Mouse (Mus musculus): ENCODE results near the gene Tmem140.
A peak's percentile ranks its signal among the peaks of the same experiment; 100 is the strongest.

Gene Tmem140

DNA sequence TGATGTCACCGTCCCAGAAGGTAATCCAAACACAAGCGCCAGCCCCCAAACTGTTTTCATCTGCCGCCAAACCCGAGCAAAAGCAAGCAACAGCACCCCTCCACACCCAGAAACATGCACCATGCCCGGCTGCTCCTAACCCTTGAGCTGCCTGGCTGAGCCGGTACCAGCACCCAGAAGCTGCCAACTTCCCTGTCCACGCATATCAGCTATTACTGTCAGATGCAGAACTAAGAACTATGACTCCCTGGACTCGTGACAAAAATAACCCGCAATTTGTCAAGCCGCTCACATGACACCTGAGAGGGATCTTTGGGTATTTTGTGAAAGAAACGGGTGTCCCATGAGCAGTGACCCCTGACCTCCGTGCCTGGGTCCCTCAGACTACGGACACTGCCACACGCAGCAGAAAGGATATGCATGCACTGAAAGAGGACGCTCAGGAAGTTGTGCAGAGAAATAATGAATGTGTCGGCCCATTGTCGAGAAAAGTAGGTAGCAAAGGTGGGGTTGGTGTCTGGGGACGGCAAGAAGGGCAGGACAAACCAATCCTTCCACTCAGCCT, 44.8 kb downstream of the Tmem140 start:
- no peak for DNase-seq (ENCODE audit: low spot score in 2 of 2)

DNA sequence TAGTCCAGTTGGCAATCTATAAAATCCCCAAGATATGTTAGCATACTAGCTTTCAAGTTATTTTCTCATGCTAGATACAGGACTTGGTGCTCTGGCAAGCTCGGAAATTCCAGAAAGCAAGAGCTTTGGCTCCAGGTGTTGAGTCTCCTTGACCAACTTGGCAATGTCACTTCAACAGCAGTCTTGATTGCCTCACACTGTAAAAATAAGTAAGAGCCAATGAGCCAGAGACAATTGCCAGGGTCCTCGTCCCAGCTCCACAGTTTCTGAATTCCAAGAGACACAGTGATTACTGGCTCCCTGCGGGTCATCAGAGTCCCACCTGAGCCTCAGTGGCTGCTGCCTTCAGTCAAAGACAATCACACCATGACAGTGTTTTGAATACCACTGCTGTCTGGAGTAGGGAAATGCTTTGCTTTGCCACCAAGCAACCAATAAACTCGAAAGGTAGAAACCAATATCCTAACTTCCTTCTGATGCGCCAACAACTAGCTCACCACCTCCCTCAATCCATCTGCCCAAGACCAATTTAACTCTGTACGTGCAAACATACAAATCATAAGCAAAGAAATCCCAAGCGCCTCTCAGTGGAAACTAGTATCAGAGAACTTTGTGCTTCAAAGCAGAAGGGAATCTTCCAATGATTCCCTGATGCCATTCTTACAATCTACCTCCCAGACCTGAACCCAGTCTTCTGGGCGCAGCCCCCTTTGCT, 46.8 kb downstream of the Tmem140 start:
- no peak for DNase-seq (ENCODE audit: low spot score in 2 of 2)

DNA sequence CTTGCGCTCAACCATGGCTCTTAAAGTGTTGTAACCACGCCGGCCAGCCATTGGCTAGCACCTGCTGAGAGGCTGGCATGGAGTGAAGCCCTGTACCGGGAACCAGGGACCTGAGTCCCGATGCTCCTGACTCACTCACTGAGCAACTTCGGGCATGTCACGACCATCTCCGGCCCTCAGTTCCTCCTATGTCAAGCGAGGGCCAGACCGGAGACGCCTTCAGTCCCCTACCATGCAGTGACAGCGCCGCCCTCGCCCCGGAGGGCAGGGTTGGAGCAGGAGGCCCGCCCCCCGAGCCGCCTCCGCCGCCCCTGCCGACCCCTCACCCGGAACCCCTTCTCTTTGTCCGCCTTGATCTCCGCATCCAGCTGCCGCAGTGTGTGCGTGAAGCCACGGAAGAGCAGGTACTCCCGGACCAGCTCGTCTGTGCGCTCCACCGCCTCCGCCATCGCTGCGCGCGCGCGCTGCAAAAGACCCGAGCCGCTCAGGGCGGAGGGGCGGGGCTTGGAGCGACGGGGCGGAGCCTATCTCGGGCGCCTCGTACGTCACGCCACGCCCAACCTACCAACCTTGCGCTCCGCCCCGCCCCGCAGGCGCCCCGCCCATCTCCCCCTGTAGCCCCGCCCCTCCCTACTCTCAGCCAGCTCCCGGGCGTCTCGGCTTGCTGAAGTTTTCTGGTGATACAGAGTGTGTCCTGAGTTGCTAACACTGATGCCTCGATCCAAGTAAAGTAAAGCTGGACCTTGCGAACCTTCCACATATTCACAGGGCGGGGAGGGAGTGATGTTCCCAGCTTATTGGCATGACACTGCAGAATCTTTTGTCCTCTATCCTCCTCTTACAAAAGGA, 47.6 kb downstream of the Tmem140 start, which contains the start of gene Wdr91:
Gene Wdr91 (minus strand): TSS at position 506 of the 849 bp plus-strand sequence.
- peak; percentile 89 to 93 for DNase-seq (ENCODE audit: low spot score in 2 of 2)

DNA sequence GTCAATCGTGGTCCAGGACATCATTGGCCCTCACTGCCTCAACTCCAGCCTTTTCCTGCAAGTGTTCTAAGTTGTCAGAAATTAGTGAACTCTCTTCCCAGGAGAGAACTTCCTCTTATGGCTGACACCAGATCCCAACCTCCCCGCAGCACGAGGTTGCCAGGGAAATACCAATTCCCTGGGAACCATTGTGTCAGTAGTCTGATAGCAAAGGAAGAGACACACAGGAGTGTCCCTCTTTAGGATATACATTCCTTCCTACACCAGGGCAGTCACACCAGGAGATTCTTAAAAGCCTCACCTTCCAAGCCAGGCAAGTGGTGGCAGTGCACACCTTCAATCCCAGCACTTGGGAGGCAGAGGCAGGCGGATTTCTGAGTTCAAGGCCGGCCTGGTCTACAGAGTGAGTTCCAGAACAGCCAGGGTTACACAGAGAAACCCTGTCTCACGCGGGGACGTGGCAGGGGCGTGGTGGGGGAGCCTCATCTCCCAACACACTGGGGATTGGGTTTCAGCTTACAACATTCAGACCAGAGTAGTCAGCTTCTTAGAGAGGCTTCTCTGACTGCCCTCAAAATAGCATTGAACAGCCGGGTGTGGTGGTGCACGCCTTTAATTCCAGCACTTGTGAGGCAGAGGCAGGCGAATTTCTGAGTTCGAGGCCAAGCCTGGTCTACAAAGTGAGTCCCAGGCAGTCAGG, 50.5 kb downstream of the Tmem140 start:
- no peak for DNase-seq (ENCODE audit: low spot score in 2 of 2)

DNA sequence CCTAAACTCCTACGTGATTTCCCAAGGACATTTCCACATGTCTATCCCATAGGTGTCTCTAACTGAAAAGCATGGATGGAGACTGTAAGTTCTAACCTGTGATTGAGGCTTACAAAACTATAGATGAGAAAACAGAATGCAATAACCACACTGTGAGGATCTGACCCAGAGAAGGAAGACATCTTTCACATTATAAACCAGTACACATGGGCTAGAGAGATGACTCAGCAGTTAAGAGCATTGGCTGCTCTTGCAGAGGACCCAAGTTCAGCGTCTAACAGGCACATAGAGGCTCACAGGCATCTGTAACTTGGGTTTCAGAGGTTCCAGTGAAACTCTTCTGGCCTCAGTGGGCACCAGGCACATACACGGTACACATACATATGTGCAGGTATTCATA, 51.5 kb downstream of the Tmem140 start:
- DNase-seq (ENCODE audit: low spot score in 2 of 2), result no peak

GRCm38 (mm10) chr6:34919146-34919545, 56.2 kb downstream of the Tmem140 start:
- DNase-seq (ENCODE audit: low spot score in 2 of 2), result no peak

GRCm38 (mm10) chr6:34919956-34920355, 57.0 kb downstream of the Tmem140 start, which contains the start of gene Stra8:
Gene Stra8, plus strand, starts transcription at chr6:34920163.
- no peak for DNase-seq (ENCODE audit: low spot score in 2 of 2)

GRCm38 (mm10) chr6:34920631-34921030, 57.7 kb downstream of the Tmem140 start:
- no peak for DNase-seq (ENCODE audit: low spot score in 2 of 2)

DNA sequence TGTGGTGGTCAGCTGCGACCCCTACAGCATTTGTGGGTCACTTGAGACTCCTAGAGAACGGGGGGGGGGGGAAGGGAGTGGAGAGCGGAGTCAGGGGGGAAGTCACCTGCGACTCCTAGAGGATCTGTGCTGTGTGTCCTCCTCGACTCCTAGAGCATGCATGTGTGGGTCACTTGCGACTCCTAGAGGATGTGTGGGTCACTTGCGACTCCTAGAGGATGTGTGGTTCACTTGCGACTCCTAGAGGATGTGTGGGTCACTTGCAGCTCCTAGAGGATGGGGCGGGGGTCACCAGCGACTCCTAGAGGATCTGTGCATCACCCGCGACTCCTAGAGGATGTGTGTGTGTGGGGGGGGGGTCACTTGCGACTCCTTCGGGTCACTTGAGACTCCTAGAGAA, 59.0 kb downstream of the Tmem140 start:
- peak; percentile 40 to 44 for DNase-seq (ENCODE audit: low spot score in 2 of 2)

All from heart, adult 9 months (tissue).